In genomic region chr2:3185335-3185734, GRCm38 (mm10) we compare ENCODE assay signal across 9 mouse cellular contexts.
DNase-seq lines count a peak whose midpoint lies in the region; TF ChIP-seq lines count a peak whose summit lies in the region.
"Had no signal": no experiment of that assay in that cellular context is flagged by ENCODE, and none has a peak within 500 bp of the region (broad histone marks: within the 10 kb centered on the region; RNA-seq: fewer than 3 reads in every experiment).

No protein-coding gene starts in this region.

- H3K4me1 ChIP-seq in heart, embryonic 10.5 days, result peaks cover 26% of the 10 kb centered on the region

- peak; percentile 19 for TF ChIP-seq CTCF in C2C12 (IDR thresholded peaks at IDR 0.05; ENCODE audit: control insufficient read depth, insufficient read depth, insufficient read length)

- no peak overlapping the region for H3K27ac ChIP-seq in heart, embryonic 10.5 days
- H3K27ac ChIP-seq: macrophage had no signal

- no peaks in the 10 kb centered on the region for H3K79me3 ChIP-seq in C2C12 (ENCODE audit: low read depth)

- H3K4me3 ChIP-seq in heart, embryonic 10.5 days, result no peak overlapping the region
- no peak overlapping the region for H3K4me3 ChIP-seq in C2C12 (ENCODE audit: insufficient read depth, poor library complexity, severe bottlenecking)

- no peaks in the 10 kb centered on the region for H3K9me3 ChIP-seq in heart, embryonic 10.5 days

- H3K27me3 ChIP-seq in heart, embryonic 10.5 days (ENCODE audit: insufficient read depth, poor library complexity, severe bottlenecking), result no peaks in the 10 kb centered on the region
- H3K27me3 ChIP-seq in C2C12 (ENCODE audit: control insufficient read depth, insufficient read depth, insufficient read length), result no peaks in the 10 kb centered on the region

- H3K36me3 ChIP-seq in heart, embryonic 10.5 days, result peaks cover 23% of the 10 kb centered on the region
- H3K36me3 ChIP-seq in C2C12 (ENCODE audit: control insufficient read depth, insufficient read depth), result peaks cover 23% of the 10 kb centered on the region

- no peak overlapping the region for H3ac ChIP-seq in C2C12 (ENCODE audit: control insufficient read depth, insufficient read length, low read depth)

- peaks cover 4% of the 10 kb centered on the region for H3K79me2 ChIP-seq in C2C12 (ENCODE audit: control insufficient read depth, insufficient read depth)

- WGBS in heart, embryonic 10.5 days, result 77% methylated on average over 5 of the region's 5 CpGs

- DNase-seq in heart, postnatal 4 days, result peak; percentile 54
- DNase-seq in heart, embryonic 10.5 days (ENCODE audit: low spot score), result no peak
- peak; percentile 41 for DNase-seq in adrenal gland, adult 2 months
- peak; percentile 72 to 79 for DNase-seq in kidney, postnatal 4 days
- DNase-seq in Muller cell, postnatal 12 days (ENCODE audit: inconsistent ontology term), result no peak
- DNase-seq in cerebellum, adult 8-10 months, result no peak
- no peak for DNase-seq in ovary, postnatal 10 days (ENCODE audit: low spot score)

TF ChIP-seq in C2C12, 6 proteins besides CTCF, POLR2A, EP300 and RAD21:
- no peak for TF ChIP-seq MAX (IDR thresholded peaks at IDR 0.05)
- no peak for TF ChIP-seq USF1 (IDR thresholded peaks at IDR 0.05; ENCODE audit: low read depth)
- no peak for TF ChIP-seq MYOG (IDR thresholded peaks at IDR 0.05; ENCODE audit: control insufficient read depth, extremely low read depth, insufficient read length)
- no peak for TF ChIP-seq FOSL1 (IDR thresholded peaks at IDR 0.05; ENCODE audit: insufficient read depth, low read length, poor library complexity, severe bottlenecking)
- TF ChIP-seq CEBPB (IDR thresholded peaks at IDR 0.05; ENCODE audit: low read depth), result no peak
- no peak for TF ChIP-seq MYOD1 (IDR thresholded peaks at IDR 0.05; ENCODE audit: control insufficient read depth, insufficient read length, low read depth)
TF ChIP-seq in C2C12: peak in this region for 0.

Comparison
In these comparisons a context has a peak if more than half of its experiments do, and no peak if none do; other contexts are left out.
1. DNase-seq: peak in heart, postnatal 4 days (single experiment), adrenal gland, adult 2 months (single experiment) and kidney, postnatal 4 days (2 of 2); none in heart, embryonic 10.5 days (single experiment), Muller cell, postnatal 12 days (single experiment), cerebellum, adult 8-10 months (single experiment) and ovary, postnatal 10 days (single experiment).